Mouse (Mus musculus): ENCODE measurements around the gene Rangap1.
"Not testable (repeated sequence)": the region's sequence is repeated elsewhere in the genome, so short reads cannot be mapped to it uniquely, and the experiment has no call there.

Rangap1 gene

GRCm38 (mm10) chr15:81744992-81745600 is at the start of gene Rangap1, which contains the start of gene Zc3h7b:
Gene Rangap1 (minus strand): TSS chr15:81745530.
Gene Zc3h7b (plus strand): TSS chr15:81745057.
- peak; percentile 76 for DNase-seq

GRCm38 (mm10) chr15:81792444-81792843 is 47.1 kb upstream of the Rangap1 start:
- DNase-seq: no peak

GRCm38 (mm10) chr15:81787525-81787924 is 42.2 kb upstream of the Rangap1 start:
- no peak for DNase-seq

GRCm38 (mm10) chr15:81785701-81786100 is 40.4 kb upstream of the Rangap1 start:
- DNase-seq: no peak

- DNase-seq: peak; percentile 71
Observed at GRCm38 (mm10) chr15:81784762-81785161, 39.4 kb upstream of the Rangap1 start.

- DNase-seq: no peak
Observed at GRCm38 (mm10) chr15:81781816-81782215, 36.5 kb upstream of the Rangap1 start.

GRCm38 (mm10) chr15:81776631-81777422 is 31.5 kb upstream of the Rangap1 start:
- no peak for DNase-seq

- peak; percentile 85 for DNase-seq
Observed at GRCm38 (mm10) chr15:81774505-81775171, 29.3 kb upstream of the Rangap1 start.

- no peak for DNase-seq
Observed at GRCm38 (mm10) chr15:81772431-81773120, 27.2 kb upstream of the Rangap1 start.

GRCm38 (mm10) chr15:81769037-81769436 is 23.7 kb upstream of the Rangap1 start:
- DNase-seq: no peak

- no peak for DNase-seq
Observed at GRCm38 (mm10) chr15:81766439-81766838, 21.1 kb upstream of the Rangap1 start.

- no peak for DNase-seq
Observed at GRCm38 (mm10) chr15:81765651-81766050, 20.3 kb upstream of the Rangap1 start.

- DNase-seq: no peak
Observed at GRCm38 (mm10) chr15:81764573-81764972, 19.2 kb upstream of the Rangap1 start.

GRCm38 (mm10) chr15:81761959-81762358 is 16.6 kb upstream of the Rangap1 start:
- no peak for DNase-seq

GRCm38 (mm10) chr15:81761381-81761780 is 16.1 kb upstream of the Rangap1 start:
- no peak for DNase-seq

GRCm38 (mm10) chr15:81760361-81761079 is 15.2 kb upstream of the Rangap1 start:
- peak; percentile 73 for DNase-seq

- no peak for DNase-seq
Observed at GRCm38 (mm10) chr15:81759542-81759941, 14.2 kb upstream of the Rangap1 start.

- DNase-seq: peak; percentile 46
Observed at GRCm38 (mm10) chr15:81758701-81759100, 13.4 kb upstream of the Rangap1 start.

GRCm38 (mm10) chr15:81753669-81754068 is 8.3 kb upstream of the Rangap1 start:
- DNase-seq: no peak

- DNase-seq: peak; percentile 85
Observed at GRCm38 (mm10) chr15:81749742-81750141, 4.4 kb upstream of the Rangap1 start.

GRCm38 (mm10) chr15:81745601-81746114 is 328 bp upstream of the Rangap1 start:
- DNase-seq: peak; percentile 44

GRCm38 (mm10) chr15:81742368-81742767 is 3.0 kb downstream of the Rangap1 start:
- DNase-seq: not testable (repeated sequence)

All from kidney, adult 9 months (tissue).